Mouse (Mus musculus) right cerebral cortex, postnatal 25 days (tissue): ENCODE results near the gene Rpa1.
A peak's percentile ranks its signal among the peaks of the same experiment; 100 is the strongest.
"Not testable (repeated sequence)": the region's sequence is repeated elsewhere in the genome, so short reads cannot be mapped to it uniquely, and the experiment has no call there.

Experiments used
- DNase-seq: peaks from one replicate; pipeline ENCODE4 v3.0.0; 2022

Gene Rpa1

GRCm38 (mm10) chr11:75348199-75348889 lies at the start of gene Rpa1, which contains the start of gene Smyd4:
Gene Rpa1 (minus strand): TSS chr11:75348324.
Gene Smyd4 (plus strand): TSS chr11:75348433.
- DNase-seq, result peak; percentile 95

GRCm38 (mm10) chr11:75397452-75397851 lies 49.3 kb upstream of the Rpa1 start:
- no peak for DNase-seq

GRCm38 (mm10) chr11:75395611-75396010 lies 47.5 kb upstream of the Rpa1 start:
- DNase-seq, result no peak

- DNase-seq, result not testable (repeated sequence)
These were observed 35.4 kb upstream of the Rpa1 start for GRCm38 (mm10) chr11:75383529-75383928.

- not testable (repeated sequence) for DNase-seq
These were observed 30.7 kb upstream of the Rpa1 start for GRCm38 (mm10) chr11:75378786-75379185.

- no peak for DNase-seq
These were observed 29.0 kb upstream of the Rpa1 start for GRCm38 (mm10) chr11:75377125-75377524.

- no peak for DNase-seq
These were observed 7.4 kb upstream of the Rpa1 start for GRCm38 (mm10) chr11:75355475-75355874.

GRCm38 (mm10) chr11:75351225-75351624 lies 3.1 kb upstream of the Rpa1 start:
- no peak for DNase-seq

GRCm38 (mm10) chr11:75348890-75349261 lies 752 bp upstream of the Rpa1 start:
- no peak for DNase-seq

GRCm38 (mm10) chr11:75347596-75347995 lies 528 bp downstream of the Rpa1 start:
- DNase-seq, result no peak

- no peak for DNase-seq
These were observed 937 bp downstream of the Rpa1 start for GRCm38 (mm10) chr11:75347188-75347585.

- DNase-seq, result no peak
These were observed 1.5 kb downstream of the Rpa1 start for GRCm38 (mm10) chr11:75346556-75347187.

GRCm38 (mm10) chr11:75344716-75345115 lies 3.4 kb downstream of the Rpa1 start:
- DNase-seq, result no peak

- DNase-seq, result no peak
These were observed 4.0 kb downstream of the Rpa1 start for GRCm38 (mm10) chr11:75344163-75344562.

GRCm38 (mm10) chr11:75343096-75343495 lies 5.0 kb downstream of the Rpa1 start:
- DNase-seq, result no peak

GRCm38 (mm10) chr11:75340698-75341345 lies 7.3 kb downstream of the Rpa1 start:
- DNase-seq, result no peak

GRCm38 (mm10) chr11:75340076-75340475 lies 8.0 kb downstream of the Rpa1 start:
- no peak for DNase-seq

GRCm38 (mm10) chr11:75337246-75337645 lies 10.9 kb downstream of the Rpa1 start:
- DNase-seq, result no peak

- no peak for DNase-seq
These were observed 11.4 kb downstream of the Rpa1 start for GRCm38 (mm10) chr11:75336676-75337075.

- DNase-seq, result no peak
These were observed 22.2 kb downstream of the Rpa1 start for GRCm38 (mm10) chr11:75325969-75326311.

GRCm38 (mm10) chr11:75325116-75325968 lies 22.8 kb downstream of the Rpa1 start:
- DNase-seq, result no peak

GRCm38 (mm10) chr11:75324433-75324832 lies 23.7 kb downstream of the Rpa1 start:
- no peak for DNase-seq

GRCm38 (mm10) chr11:75323326-75323737 lies 24.8 kb downstream of the Rpa1 start:
- no peak for DNase-seq
